Mouse (Mus musculus) gastrocnemius, postnatal 14 days (tissue): ENCODE measurements around the gene Sbno1. TPM values are rescaled to one million over a fixed set of nuclear protein-coding genes. Genes with fewer than 3 reads are reported as not detected.
A peak's percentile ranks its signal among the peaks of the same experiment; 100 is the strongest.
"Not testable (repeated sequence)": the region's sequence is repeated elsewhere in the genome, so short reads cannot be mapped to it uniquely, and the experiment has no call there.

Experiments used
- DNase-seq: peaks from one replicate; pipeline ENCODE4 v3.0.0; 2021; ENCODE audit warnings: mixed read lengths
- intact Hi-C: fragments of 180-260 bp; cut with DNase I; formaldehyde crosslinking; loops from one replicate; pipeline ENCODE4 v1.15.1; 2025; ENCODE audit warnings: low total_unique reads
- microRNA-seq, 2 experiments: library from miRNA; unstranded; fragments of <30 nt; microRNA quantifications; one replicate each; pipeline ENCODE4 v1.2.0; 2021
- total RNA-seq, 2 experiments: library from RNA; stranded (reverse); gene quantifications; 2 replicates each; pipeline ENCODE4 v1.2.3; 2021

Sbno1 gene
- total RNA-seq, 2 experiments from 2014 or later, result 32.4 to 35.6 TPM

GRCm38 (mm10) chr5:124351111-124351560 is 74.7 kb downstream of the Sbno1 start:
- DNase-seq, result peak; percentile 88
- intact Hi-C loops, result no loop called here

- DNase-seq, result no peak
- intact Hi-C loops, result no loop called here
These were observed 75.5 kb downstream of the Sbno1 start for GRCm38 (mm10) chr5:124350350-124350749.

GRCm38 (mm10) chr5:124349196-124349595 is 76.6 kb downstream of the Sbno1 start:
- DNase-seq, result peak; percentile 54
- intact Hi-C loops, result no loop called here

- intact Hi-C loops, result no loop called here
- DNase-seq, result no peak
These were observed 82.9 kb downstream of the Sbno1 start for GRCm38 (mm10) chr5:124342897-124343296.

- peak; percentile 17 for DNase-seq
- intact Hi-C loops, result not testable (repeated sequence)
These were observed 84.0 kb downstream of the Sbno1 start for GRCm38 (mm10) chr5:124341753-124342339.

GRCm38 (mm10) chr5:124338791-124339190 is 87.0 kb downstream of the Sbno1 start:
- intact Hi-C loops, result no loop called here
- no peak for DNase-seq

GRCm38 (mm10) chr5:124337909-124338308 is 87.9 kb downstream of the Sbno1 start:
- DNase-seq, result no peak
- intact Hi-C loops, result no loop called here

- intact Hi-C loops, result no loop called here
- DNase-seq, result no peak
These were observed 88.7 kb downstream of the Sbno1 start for GRCm38 (mm10) chr5:124337103-124337502.

GRCm38 (mm10) chr5:124334392-124334791 is 91.4 kb downstream of the Sbno1 start:
- intact Hi-C loops, result no loop called here
- peak; percentile 48 for DNase-seq

GRCm38 (mm10) chr5:124330086-124330485 is 95.7 kb downstream of the Sbno1 start:
- DNase-seq, result no peak
- intact Hi-C loops, result no loop called here

GRCm38 (mm10) chr5:124327510-124328364 is 98.1 kb downstream of the Sbno1 start, which contains the start of the genes Mphosph9 and 2810006K23Rik:
Gene Mphosph9 (minus strand): TSS chr5:124327972.
Gene 2810006K23Rik (plus strand): TSS chr5:124328089.
- intact Hi-C loops, result no loop called here
- DNase-seq, result peak; percentile 99

- no peak for DNase-seq
- intact Hi-C loops, result no loop called here
These were observed 99.0 kb downstream of the Sbno1 start for GRCm38 (mm10) chr5:124326829-124327228.

Small RNA genes lying within 50 kb of the gene (microRNA-seq; reads per million reads assigned to microRNA genes)
- 0 to 0.96 reads per million in 2 experiments for gene Gm27486

Other genes starting within 250 kb of the Sbno1 start
- 10 to 100 TPM; 18.4 to 19.0 TPM for gene Pitpnm2, start 176.2 kb downstream of the Sbno1 start, total RNA-seq
- gene Mphosph9, start 98.0 kb downstream of the Sbno1 start, total RNA-seq, result 1 to 10 TPM; 2.6 to 2.9 TPM
- gene 2810006K23Rik, start 97.9 kb downstream of the Sbno1 start, total RNA-seq, result 1 to 10 TPM; 6.9 to 8.6 TPM
- gene Cdk2ap1, start 62.9 kb downstream of the Sbno1 start, total RNA-seq, result 100 to 1,000 TPM in 1 of 2 experiments, 10 to 100 TPM in 1; 99.5 to 128 TPM
- 10 to 100 TPM; 56.4 to 66.0 TPM for gene Kmt5a, start 13.9 kb upstream of the Sbno1 start, total RNA-seq
- 1 to 10 TPM; 4.2 to 4.6 TPM for gene Rilpl2, start 52.4 kb upstream of the Sbno1 start, total RNA-seq
- gene Snrnp35, start 57.1 kb upstream of the Sbno1 start, total RNA-seq, result 10 to 100 TPM; 27.3 to 28.4 TPM
- gene Rilpl1, start 105.4 kb upstream of the Sbno1 start, total RNA-seq, result 10 to 100 TPM; 61.8 to 96.0 TPM
- gene Tmed2, start 114.7 kb upstream of the Sbno1 start, total RNA-seq, result 100 to 1,000 TPM; 138 to 152 TPM
- 1 to 10 TPM; 3.5 to 4.1 TPM for gene Ddx55, start 126.9 kb upstream of the Sbno1 start, total RNA-seq
- 10 to 100 TPM; 40.2 to 42.9 TPM for gene Eif2b1, start 153.1 kb upstream of the Sbno1 start, total RNA-seq
- gene Gtf2h3, start 153.1 kb upstream of the Sbno1 start, total RNA-seq, result 10 to 100 TPM; 14.9 to 15.0 TPM
- gene Atp6v0a2, start 202.6 kb upstream of the Sbno1 start, total RNA-seq, result 10 to 100 TPM; 18.8 to 24.3 TPM